In genomic region chr12:64966652-64967435, GRCm38 (mm10) we compare ENCODE assay signal across 8 mouse cellular contexts. TPM values are rescaled to one million over a fixed set of nuclear protein-coding genes. Genes with fewer than 3 reads are reported as not detected.
A peak's percentile ranks its signal among the peaks of the same experiment; 100 is the strongest.
DNase-seq lines count a peak whose midpoint lies in the region; ATAC-seq and TF ChIP-seq lines count a peak whose summit lies in the region.

No protein-coding gene starts in this region.

- peaks cover 41% of the 10 kb centered on the region for H3K4me1 ChIP-seq in forebrain, embryonic 16.5 days (replicated peaks; ENCODE audit: control insufficient read depth, insufficient read depth, low read length)
- peaks cover 33% of the 10 kb centered on the region for H3K4me1 ChIP-seq in limb, embryonic 10.5 days
- peaks cover 60% of the 10 kb centered on the region for H3K4me1 ChIP-seq in midbrain, embryonic 15.5 days

- DNase-seq in left cerebral cortex, adult 2 months (ENCODE audit: extremely low spot score in 1 of 2, low spot score in 2 of 2), result no peak
- DNase-seq in left cerebral cortex, adult 9 months (ENCODE audit: low spot score in 2 of 2), result no peak
- peak; percentile 25 for DNase-seq in R1 (ENCODE audit: low read depth, low spot score)
- DNase-seq in limb, embryonic 10.5 days (ENCODE audit: low spot score), result no peak
- DNase-seq in gastrocnemius, postnatal 36 days, result no peak
- DNase-seq in ovary, postnatal 36 days (ENCODE audit: low spot score), result no peak

- H3K27me3 ChIP-seq in forebrain, embryonic 16.5 days (replicated peaks; ENCODE audit: control insufficient read depth, insufficient read depth, low read length), result no peaks in the 10 kb centered on the region
- H3K27me3 ChIP-seq in limb, embryonic 10.5 days (ENCODE audit: low read depth, poor library complexity, severe bottlenecking), result no peaks in the 10 kb centered on the region
- H3K27me3 ChIP-seq in midbrain, embryonic 15.5 days (replicated peaks), result no peaks in the 10 kb centered on the region

- H3K27ac ChIP-seq in left cerebral cortex, adult 2 months, result peak overlapping the region; percentile 84
- H3K27ac ChIP-seq in forebrain, embryonic 16.5 days (ENCODE audit: low read length), result no peak overlapping the region; the same call in 1 of the 2 replicates
- H3K27ac ChIP-seq in limb, embryonic 10.5 days, result peak overlapping the region; percentile 90
- peak overlapping the region; percentile 90 for H3K27ac ChIP-seq in midbrain, embryonic 15.5 days

- no peak for ATAC-seq in forebrain, embryonic 16.5 days
- no peak for ATAC-seq in midbrain, embryonic 15.5 days (replicated peaks)

- peak overlapping the region; percentile 85 for H3K4me2 ChIP-seq in forebrain, embryonic 16.5 days (ENCODE audit: low read length)
- H3K4me2 ChIP-seq in midbrain, embryonic 15.5 days, result peak overlapping the region; percentile 93

- peak overlapping the region; percentile 77 for H3K4me3 ChIP-seq in left cerebral cortex, adult 2 months
- peak overlapping the region; percentile 89 for H3K4me3 ChIP-seq in forebrain, embryonic 16.5 days (replicated peaks; ENCODE audit: low read length)
- H3K4me3 ChIP-seq in limb, embryonic 10.5 days, result peak overlapping the region; percentile 91
- H3K4me3 ChIP-seq in midbrain, embryonic 15.5 days, result peak overlapping the region; percentile 78

- no peaks in the 10 kb centered on the region for H3K9me3 ChIP-seq in forebrain, embryonic 16.5 days (ENCODE audit: control insufficient read depth, low read length)
- no peaks in the 10 kb centered on the region for H3K9me3 ChIP-seq in limb, embryonic 10.5 days (replicated peaks)
- H3K9me3 ChIP-seq in midbrain, embryonic 15.5 days, result no peaks in the 10 kb centered on the region

- intact Hi-C loops in left cerebral cortex, adult 2 months (cut with DNase I), result no loop called here
- intact Hi-C loops in gastrocnemius, postnatal 36 days (cut with DNase I), result loop anchor here (5.0 kb wide), 1 partner anchor 105 kb away; the partner anchor contains the start of gene Fkbp3

- H3K9ac ChIP-seq in forebrain, embryonic 16.5 days (replicated peaks; ENCODE audit: low read depth, low read length), result peak overlapping the region; percentile 86
- H3K9ac ChIP-seq in midbrain, embryonic 15.5 days, result peak overlapping the region; percentile 84

- no peaks in the 10 kb centered on the region for H3K36me3 ChIP-seq in forebrain, embryonic 16.5 days (ENCODE audit: control insufficient read depth, insufficient read depth)
- 0 out of 2 replicates have a peak, but pooled peaks cover under 1% of the 10 kb centered on the region for H3K36me3 ChIP-seq in limb, embryonic 10.5 days
- H3K36me3 ChIP-seq in midbrain, embryonic 15.5 days (replicated peaks), result no peaks in the 10 kb centered on the region

- 3% methylated on average over 19 of the region's 19 CpGs for WGBS in forebrain, embryonic 16.5 days
- 6% methylated on average over 19 of the region's 19 CpGs for WGBS in limb, embryonic 10.5 days
- WGBS in midbrain, embryonic 15.5 days, result 3% methylated on average over 19 of the region's 19 CpGs

- TF ChIP-seq CTCF in left cerebral cortex, adult 2 months (IDR thresholded peaks at IDR 0.05), result no peak

RNA-seq across cellular contexts. Expression of gene Togaram1, which starts 1.2 kb away (rescaled TPM):
- 10 to 100 TPM; 56.0 to 57.0 TPM for total RNA-seq in left cerebral cortex, adult 2 months (2021)
- 26.0 and 28.3 TPM in 2 replicates for polyA plus RNA-seq in forebrain, embryonic 16.5 days (2015; fragmentation: Nextera tagmentation; extraction: Ambion mirVana)
- polyA plus RNA-seq in limb, embryonic 10.5 days (2016; fragmentation: Nextera tagmentation; extraction: Ambion mirVana), result 27.0 and 28.7 TPM in 2 replicates
- polyA plus RNA-seq in midbrain, embryonic 15.5 days (2015; fragmentation: Nextera tagmentation; extraction: Ambion mirVana), result 19.1 and 25.4 TPM in 2 replicates
- 10 to 100 TPM in 1 of 2 experiments, 1 to 10 TPM in 1; 8.8 to 10.5 TPM for total RNA-seq in gastrocnemius, postnatal 36 days (2021)

RNA-seq across cellular contexts. Expression of gene Klhl28, which starts 1.5 kb away (rescaled TPM):
- total RNA-seq in left cerebral cortex, adult 2 months (2021), result 10 to 100 TPM; 22.9 to 24.2 TPM
- polyA plus RNA-seq in forebrain, embryonic 16.5 days (2015; fragmentation: Nextera tagmentation; extraction: Ambion mirVana), result 27.7 and 35.9 TPM in 2 replicates
- 6.5 and 7.7 TPM in 2 replicates for polyA plus RNA-seq in limb, embryonic 10.5 days (2016; fragmentation: Nextera tagmentation; extraction: Ambion mirVana)
- 27.2 and 27.7 TPM in 2 replicates for polyA plus RNA-seq in midbrain, embryonic 15.5 days (2015; fragmentation: Nextera tagmentation; extraction: Ambion mirVana)
- total RNA-seq in gastrocnemius, postnatal 36 days (2021), result 1 to 10 TPM; 8.0 to 9.4 TPM

RNA-seq across cellular contexts. Expression of gene Gm527, which starts 49.1 kb away (rescaled TPM):
- total RNA-seq in left cerebral cortex, adult 2 months (2021), result 10 to 100 TPM; 15.1 to 15.7 TPM
- polyA plus RNA-seq in forebrain, embryonic 16.5 days (2015; fragmentation: Nextera tagmentation; extraction: Ambion mirVana), result 2.5 and 3.0 TPM in 2 replicates
- polyA plus RNA-seq in limb, embryonic 10.5 days (2016; fragmentation: Nextera tagmentation; extraction: Ambion mirVana), result 1.6 and 2.1 TPM in 2 replicates
- 1.7 and 2.4 TPM in 2 replicates for polyA plus RNA-seq in midbrain, embryonic 15.5 days (2015; fragmentation: Nextera tagmentation; extraction: Ambion mirVana)
- 1 to 10 TPM; 3.6 to 4.0 TPM for total RNA-seq in gastrocnemius, postnatal 36 days (2021)
